Mouse (Mus musculus): ENCODE data around the gene Mat1a.

DNA sequence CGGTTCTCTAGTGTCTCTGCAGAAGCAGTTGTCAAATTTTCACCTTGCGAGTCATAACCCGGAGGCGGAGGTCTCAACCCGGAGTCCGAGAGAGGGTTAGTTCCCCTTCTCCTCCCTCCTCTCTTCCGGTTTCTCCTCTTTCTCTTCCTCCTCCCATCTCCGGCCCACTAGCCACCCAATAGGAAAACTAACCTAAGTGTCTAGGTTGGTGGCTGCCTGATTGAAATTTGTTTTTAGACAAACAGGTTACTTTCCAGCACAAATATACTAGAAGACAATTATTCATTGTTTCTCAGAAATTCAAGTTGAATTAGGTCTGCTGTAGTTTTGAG is 31.9 kb upstream of the Mat1a start:
- TF ChIP-seq CTCF (IDR thresholded peaks at IDR 0.05; ENCODE audit: low read depth, low read length) (no peak), POLR2A (IDR thresholded peaks at IDR 0.05; ENCODE audit: borderline replicate concordance, low read depth, low read length) (no peak)
